Mouse (Mus musculus) hematopoietic stem cell, adult 5-6 weeks (primary cell): ENCODE data around the gene Msi2. TPM values are rescaled to one million over a fixed set of nuclear protein-coding genes. Genes with fewer than 3 reads are reported as not detected.

Experiments used
- ATAC-seq, 2 experiments: fragments of 125-278 bp in 1 of 2; replicated peaks in 1 of 2; 2 replicates each; pipeline ENCODE4 v1.8.0; 2016 to 2017; ENCODE audit warnings: inconsistent platforms in 2 of 2, mild to moderate bottlenecking in 2 of 2, moderate number of reproducible peaks in 2 of 2, low read depth in 1 of 2, moderate TSS enrichment in 1 of 2; ENCODE audit not compliant: low FRiP score in 2 of 2, poor library complexity in 2 of 2, severe bottlenecking in 2 of 2, insufficient read depth in 1 of 2, low TSS enrichment in 1 of 2
- total RNA-seq: library from RNA; stranded (forward); fragments of 172-1452, 232-1000 nt; gene quantifications from 2 replicates; pipeline ENCODE4 v1.2.3, GENCODE M21; 2017

Msi2 gene
- total RNA-seq, 1 experiment from 2014 or later, result 397 TPM

DNA sequence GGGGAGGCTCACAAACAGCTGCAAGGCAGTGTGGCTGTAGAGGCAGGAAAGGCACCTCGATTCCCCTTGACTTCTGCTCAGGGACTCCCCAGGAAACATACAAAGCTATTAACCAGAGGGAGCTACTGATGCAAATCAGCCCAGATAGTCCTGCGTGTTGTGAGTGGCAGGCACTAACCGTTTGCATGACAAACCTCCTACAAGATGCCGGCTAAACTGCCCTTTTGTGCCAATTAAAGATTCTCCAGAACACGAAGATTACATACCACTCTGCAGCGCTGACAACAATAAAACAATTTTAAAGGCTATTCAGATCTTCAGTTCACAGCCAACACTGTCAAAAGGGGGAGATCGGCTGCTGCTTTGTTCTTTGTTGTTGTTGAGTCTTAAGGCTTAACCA is 191.6 kb downstream of the Msi2 start:
- ATAC-seq, result no peak

DNA sequence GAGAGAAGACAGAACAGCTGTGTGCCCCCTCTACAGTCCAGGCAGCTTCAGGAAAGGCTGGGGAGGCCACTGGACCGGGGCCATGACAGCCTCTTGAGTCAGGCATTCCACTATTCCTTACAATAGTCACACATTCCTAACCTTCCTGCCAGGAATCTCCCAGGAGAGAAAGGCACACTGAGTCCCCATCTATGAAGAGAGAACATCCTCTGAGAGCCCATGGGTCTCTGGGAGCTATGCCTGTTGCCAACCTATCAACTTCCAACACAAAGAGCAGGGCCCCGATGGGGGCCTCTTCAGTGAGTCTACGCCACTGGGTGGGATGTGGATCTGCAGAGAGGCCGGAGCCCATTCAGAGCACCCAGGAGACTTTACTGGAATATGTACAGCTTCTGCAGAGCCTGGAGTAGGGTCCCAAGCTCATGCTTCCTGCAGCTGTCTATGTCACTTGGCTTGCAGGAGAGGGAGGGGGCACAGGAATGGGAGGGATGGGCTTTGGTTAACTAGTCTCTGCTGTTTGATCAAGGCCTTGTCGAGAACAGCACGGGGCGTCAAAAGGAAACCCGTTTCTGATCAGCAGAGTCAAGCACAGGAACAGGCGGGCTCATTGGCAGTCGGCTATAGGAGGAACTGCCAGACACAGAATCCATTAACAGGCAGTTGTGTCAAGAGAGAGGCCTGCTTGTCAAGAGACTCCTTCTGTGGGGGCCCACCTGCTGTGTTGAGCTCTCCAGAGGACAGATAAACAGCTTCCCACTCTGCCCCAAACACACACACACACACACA is 193.3 kb downstream of the Msi2 start:
- no peak for ATAC-seq

DNA sequence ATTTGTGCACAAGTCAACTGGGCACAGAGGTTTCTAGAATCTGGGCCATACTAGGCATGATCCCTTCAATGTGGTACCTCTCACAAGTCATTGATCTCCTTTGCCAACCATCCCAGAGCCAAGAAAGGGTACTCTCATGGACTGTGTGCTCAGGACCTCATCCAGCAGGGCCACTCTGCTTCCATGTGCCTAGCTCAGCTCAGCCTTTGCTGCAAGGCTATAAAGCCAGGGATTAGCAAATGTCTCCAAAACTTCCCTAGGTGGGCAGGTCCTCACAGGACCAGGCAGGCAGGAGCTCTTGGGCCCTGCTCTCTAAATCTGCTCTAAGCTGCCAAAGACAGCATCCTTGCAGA is 193.9 kb downstream of the Msi2 start:
- no peak for ATAC-seq

DNA sequence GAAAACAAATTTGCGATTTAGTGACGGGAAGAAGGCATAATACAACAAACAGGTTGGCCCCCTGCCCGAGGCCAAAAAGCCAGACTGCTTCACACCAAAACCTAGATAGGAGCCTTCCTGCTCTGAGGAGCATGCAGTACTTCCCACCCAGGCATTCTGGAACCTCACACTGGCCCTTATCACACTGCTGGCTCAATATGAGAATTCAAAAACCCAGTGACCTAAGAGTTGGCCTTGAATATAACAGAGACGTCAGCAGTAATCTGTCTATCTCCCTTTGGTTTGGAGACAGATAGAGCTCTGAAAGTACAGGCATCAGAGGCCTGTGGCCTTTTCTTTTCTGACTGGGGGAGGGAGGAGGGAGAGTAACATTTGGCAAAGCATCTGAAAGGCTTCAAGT is 194.4 kb downstream of the Msi2 start:
- no peak for ATAC-seq

DNA sequence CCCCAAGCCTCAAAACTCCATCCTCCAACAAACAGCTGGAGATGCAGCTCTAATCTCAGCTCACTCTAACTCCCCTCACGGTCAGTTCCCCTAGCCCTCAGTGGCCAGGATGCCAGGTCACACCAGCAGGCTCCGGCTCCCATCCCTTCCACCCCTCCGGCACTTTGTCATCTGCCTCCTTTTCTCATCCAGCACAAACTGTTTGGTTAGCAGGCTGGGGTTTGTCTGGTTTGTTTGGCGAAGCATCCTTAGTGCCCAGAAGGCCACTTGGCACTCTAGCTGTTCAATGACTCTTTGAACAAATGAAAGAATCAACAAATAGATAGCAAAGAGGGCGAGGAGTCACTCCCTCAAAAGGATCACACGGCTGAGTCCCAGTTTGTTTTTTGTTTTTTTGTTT is 194.8 kb downstream of the Msi2 start:
- no peak for ATAC-seq

DNA sequence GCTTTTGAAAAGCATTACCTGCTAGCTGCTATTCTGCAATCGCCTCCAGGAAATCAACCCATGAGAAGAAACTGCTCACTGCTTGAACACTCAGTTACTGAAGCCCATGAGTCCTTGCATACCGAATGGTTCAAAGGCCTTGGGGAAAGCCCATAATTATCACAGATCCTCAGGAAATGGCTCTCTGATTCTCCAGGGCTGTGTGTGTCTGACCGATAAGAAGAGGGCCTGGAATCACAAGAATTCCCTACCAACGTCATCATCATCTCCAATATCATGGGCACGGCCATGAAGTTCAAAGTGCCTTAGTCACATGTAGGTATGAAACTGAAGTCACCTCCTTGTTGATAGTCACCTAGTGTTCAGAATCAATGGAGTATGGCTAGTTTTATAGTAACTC is 196.2 kb downstream of the Msi2 start:
- no peak for ATAC-seq

DNA sequence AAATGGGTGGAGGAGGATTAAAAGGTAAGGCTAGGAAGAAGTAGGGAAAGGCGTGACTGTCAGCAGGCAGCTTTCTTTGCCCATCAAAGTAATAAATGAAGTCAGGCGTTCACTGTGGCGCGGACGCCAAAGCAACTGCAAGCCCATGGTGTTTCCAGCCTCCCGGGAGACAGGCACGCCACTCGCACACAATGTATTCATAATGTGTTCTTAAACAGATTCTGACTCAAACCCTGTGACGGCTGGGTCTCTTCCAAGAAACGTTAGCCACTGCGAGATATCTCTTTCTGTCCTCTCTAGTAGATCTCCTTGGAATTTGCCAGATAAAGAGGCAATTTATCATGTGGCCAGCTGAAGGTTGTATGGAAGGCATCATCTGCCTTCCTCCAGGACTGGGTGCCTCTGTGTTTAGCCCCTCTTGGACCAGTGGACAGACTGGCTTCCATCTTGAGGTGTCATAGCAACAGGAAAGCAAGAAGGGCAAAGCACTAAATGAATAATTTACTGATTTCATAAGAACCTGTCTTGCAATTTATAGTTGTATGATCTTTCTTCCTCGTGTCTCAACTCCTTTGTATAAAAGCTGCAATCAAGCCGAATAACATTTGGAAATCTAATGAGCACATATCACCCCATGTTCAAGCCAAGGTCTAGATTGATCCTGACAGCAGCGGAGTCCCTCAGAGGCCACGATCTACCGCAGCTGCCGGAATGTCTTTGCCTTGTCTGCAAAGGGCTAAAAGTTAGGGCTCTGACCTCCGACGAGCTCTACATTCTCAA is 197.2 kb downstream of the Msi2 start:
- ATAC-seq, result no peak

DNA sequence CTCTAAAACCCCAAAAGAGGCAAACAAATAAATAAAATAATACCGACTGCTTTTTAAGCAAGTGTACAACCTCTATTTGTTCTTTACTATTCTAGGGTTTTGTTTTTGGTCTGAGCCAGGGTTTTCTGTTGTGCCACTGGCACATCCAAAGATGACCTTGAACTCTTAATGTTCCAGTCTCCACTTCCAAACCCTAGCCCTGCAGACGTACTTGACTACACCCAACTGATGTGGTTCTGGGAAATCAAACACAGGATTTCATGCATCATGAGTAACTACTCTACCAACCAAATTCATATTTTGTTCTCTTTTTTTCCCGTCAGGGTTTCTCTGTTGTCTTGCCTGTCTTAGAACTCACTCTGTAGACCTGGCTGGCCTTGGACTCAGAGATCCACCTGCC is 200.0 kb downstream of the Msi2 start:
- no peak for ATAC-seq

DNA sequence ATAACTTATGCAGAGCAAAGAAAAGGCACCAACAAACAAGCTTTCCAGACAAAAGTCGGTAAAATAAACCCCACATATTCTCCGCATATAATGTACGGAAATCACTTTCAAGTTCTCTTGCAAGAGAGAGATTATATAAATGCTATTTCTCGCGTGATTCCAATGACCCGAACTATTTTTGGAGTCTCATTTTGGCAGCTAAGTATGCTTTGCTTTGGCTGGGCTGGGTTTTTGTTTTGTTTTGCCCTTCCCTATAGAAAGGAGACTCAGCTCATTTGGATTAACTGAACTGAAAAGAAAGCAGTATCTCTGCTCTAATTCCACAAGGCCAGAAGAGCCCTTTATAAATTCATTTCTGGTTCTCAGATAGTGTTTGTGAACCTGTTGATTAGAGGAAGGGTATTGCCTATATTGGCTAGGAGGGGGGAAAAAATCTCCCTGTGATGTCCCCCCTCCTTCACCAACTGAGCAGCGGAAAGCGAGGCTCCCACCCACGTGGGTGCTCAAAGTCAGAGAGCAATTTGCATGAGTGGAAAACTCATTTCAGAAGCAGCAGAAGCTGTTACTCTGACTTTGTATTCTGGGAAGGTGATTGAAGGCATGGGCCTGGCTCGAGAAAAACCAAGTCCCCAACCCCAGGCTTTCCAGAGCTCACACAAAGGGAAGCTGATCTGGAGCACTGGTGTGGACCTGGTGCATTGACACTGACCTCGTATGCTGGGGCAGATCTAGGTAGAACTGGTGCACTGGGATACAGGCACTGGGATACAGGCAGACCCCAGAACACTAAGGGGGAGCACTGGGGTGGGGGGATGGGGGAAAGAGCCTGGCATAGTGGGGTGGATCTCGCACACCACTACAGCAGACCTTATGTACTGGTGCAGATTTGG is 201.5 kb downstream of the Msi2 start:
- ATAC-seq, result no peak

DNA sequence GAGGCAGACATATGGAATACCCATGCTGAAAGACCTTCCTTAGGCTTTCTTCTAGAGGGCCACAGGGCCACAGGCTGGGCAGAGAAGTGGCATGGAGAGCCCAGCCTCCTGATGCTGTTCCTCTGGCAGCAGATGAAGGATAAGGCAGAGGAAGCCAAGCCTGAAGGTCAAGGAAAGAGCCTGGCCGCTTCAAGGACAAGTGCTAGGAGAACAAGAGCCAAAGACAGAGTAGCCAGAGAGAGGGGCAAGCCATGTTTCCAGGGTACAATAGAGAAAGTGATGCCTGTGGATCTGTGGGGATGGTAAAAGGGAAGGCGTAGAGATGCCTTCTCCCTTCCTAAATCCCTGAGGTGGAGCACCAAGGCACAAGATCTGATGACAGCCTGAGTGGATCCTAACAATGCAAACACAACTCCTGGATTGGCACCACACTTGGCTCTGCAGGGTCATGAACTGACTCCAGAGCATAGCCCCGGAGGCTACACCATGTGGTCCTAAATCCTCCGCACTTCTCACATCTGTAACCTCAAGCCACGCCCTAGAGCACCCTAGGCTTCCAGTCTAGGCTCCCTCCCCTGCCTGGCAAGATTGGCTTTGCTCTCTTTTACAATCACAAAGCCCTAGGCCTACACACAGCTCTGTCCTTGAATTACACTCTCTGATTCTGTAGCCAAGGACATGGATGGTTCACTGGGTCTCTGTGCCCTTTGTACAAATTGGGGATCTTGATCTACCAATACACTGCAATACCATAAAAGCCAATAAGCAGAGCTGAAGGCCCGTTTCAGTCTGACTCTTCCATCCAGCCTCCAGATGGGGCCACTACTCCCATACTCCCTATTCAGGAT is 202.4 kb downstream of the Msi2 start:
- no peak for ATAC-seq

DNA sequence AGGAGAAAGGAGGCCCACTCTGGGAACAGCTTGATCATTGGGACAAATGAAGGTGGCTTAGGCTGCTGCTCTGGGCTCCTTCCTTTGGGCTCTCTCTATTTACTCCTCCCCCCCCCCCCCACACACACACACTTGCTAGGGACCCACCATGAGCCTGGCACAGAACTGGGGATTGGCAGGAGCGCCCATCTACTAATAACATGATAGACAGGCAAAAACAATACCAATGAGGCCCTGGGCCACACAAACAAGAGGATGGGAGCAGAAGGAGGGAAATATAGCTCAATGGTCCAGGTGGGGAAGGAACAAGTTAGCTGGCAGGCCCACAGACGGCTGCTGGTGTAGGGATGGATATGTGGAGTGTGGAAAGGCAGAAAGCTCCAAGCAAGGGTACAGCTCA is 203.0 kb downstream of the Msi2 start:
- ATAC-seq, result no peak

DNA sequence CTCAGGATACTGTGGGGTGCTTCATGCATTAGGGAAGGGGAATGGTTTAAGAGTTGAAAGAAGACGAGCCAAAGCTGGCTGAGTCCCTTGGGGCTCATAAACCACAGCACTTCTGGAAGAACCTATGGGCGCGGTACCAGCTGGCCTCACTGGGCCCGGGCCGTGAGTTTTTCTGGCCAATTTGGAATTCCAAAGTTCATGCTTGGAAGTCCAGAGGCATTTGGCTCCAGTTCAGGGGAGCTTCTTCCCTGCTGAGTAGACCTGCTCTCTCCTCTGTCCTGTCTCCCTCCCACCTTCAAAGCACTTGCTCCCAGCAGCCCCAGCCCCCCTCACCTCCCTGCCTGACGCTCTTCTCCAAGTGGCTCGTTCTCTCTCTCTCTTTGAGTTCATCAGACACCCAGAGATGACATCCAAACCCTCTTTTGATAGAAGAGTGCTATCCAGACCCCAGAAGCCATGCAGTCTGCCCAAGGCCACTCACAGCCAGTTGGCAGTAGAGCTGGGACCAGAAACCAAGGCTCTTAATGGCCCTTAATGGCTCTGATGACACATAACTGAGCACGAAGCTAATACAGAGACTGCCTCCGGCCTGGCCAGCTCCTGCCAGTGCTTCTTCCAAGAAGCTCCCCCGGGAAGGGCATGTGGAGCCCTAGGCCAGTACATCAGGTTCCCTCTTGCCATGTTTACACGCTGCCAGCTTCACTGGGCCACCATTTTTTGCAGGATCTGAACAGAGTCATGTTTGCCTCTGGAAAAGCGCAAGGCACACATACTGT is 204.0 kb downstream of the Msi2 start:
- ATAC-seq, result no peak

DNA sequence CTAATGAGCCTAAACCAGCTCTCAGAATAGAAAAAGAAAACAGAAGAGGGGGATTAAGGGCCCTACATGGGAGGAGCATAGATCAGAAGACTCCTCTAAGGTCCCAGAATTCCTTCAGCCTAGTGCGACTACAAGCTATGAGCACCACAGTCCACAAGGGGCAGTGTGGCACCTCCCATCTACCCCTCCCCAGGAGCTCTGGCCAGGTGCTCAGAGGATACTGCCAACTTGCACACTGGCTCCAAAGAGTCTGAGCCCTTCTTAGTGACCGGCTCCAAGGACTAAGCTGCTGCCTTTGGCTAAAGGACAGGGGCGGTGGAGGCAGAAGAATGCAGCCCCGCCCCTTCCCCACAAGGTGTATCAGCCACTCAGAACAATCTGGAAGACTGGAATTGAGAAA is 205.7 kb downstream of the Msi2 start:
- ATAC-seq, result peak; percentile 44 to 62; a peak in 2 of 4 replicates

DNA sequence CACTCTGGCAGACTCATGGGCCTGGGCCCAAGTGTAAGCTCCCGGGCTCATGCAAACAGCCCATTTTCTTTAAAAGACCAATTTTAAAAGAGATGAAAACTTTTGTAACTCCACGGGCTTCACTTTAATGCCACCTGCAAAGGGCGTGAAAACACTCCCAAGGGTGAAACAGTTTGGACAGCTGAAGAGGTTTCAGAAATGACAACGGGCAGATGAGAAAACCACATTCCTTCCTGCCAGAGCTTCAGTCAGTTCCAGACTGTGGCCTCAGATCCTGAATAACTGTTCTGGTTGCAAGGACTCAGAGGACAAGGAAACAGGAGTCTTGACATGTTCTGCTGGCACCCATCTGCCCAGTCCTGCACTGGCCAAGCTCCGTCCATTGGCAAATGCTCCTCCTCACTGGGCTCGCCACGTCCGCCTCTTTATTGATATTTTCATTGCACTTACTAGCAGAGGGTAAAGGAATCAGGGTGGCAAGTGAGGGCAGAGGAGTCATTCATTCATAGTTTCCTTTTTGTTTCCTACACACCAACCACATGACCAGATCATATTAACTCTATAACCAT is 207.9 kb downstream of the Msi2 start:
- no peak for ATAC-seq

DNA sequence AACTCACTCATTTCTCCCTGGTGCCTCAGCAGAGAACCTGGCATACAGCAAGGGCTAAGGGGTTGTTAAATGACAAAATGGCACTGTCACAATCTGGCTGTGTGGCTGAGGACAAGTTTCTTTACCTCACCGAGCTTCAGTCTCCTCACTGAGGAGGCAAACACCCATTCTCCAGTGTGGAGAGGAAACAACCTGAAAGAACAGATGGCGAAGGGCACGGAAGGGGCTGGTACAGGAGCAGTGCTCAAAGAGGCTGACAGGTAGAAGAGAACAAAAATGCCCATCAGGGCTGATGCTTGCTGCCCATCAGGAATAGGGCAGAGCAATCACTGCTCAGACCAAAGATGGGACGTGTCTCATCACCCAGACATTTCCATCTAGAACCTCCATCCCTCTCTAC is 208.8 kb downstream of the Msi2 start:
- ATAC-seq, result no peak

DNA sequence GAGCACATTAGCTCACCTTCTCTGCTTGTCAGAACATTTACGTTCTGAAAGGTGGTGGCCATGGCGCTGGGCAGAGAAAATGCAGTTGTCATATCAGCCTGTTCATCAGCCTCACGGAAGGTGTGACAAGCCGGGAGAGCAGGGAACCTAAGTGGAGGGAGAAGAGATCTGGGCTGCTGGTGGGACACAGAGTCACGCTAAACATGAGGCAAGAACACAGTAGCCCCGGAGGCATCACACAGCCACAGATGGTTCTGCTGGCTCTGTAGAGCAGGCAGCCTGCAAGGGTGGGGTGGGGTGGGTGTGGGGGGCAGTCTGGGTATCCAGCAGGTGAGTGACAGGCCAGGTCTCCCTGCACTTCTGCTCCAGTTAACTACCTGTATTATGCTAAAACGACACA is 210.2 kb downstream of the Msi2 start:
- ATAC-seq, result no peak
